Mouse (Mus musculus): ENCODE measurements at regions not wholly inside any gene's neighbourhood (a gene's known extent, or its start where the extent isn't known, plus 50 kb on each side); places are given as distances from the start of the nearest gene placed in this dataset.

GRCm38 (mm10) chr10:17650997-17651750, 71.8 kb upstream of the Cited2 start:
- no peak for DNase-seq (ENCODE audit: low read depth, low spot score)

- no peak for DNase-seq (ENCODE audit: low read depth, low spot score)
These were observed 69.7 kb upstream of the Cited2 start for GRCm38 (mm10) chr10:17653325-17653724.

GRCm38 (mm10) chr10:17653785-17654184, 69.2 kb upstream of the Cited2 start:
- no peak for DNase-seq (ENCODE audit: low read depth, low spot score)

- DNase-seq (ENCODE audit: low read depth, low spot score) = no peak
These were observed 68.6 kb upstream of the Cited2 start for GRCm38 (mm10) chr10:17654308-17654858.

- DNase-seq (ENCODE audit: low read depth, low spot score) = no peak
These were observed 67.5 kb upstream of the Cited2 start for GRCm38 (mm10) chr10:17655459-17656051.

GRCm38 (mm10) chr10:17656305-17656704, 66.7 kb upstream of the Cited2 start:
- DNase-seq (ENCODE audit: low read depth, low spot score) = no peak

- no peak for DNase-seq (ENCODE audit: low read depth, low spot score)
These were observed 66.0 kb upstream of the Cited2 start for GRCm38 (mm10) chr10:17656872-17657482.

GRCm38 (mm10) chr10:17659575-17659974, 63.4 kb upstream of the Cited2 start:
- DNase-seq (ENCODE audit: low read depth, low spot score) = no peak

- no peak for DNase-seq (ENCODE audit: low read depth, low spot score)
These were observed 62.1 kb upstream of the Cited2 start for GRCm38 (mm10) chr10:17660836-17661452.

GRCm38 (mm10) chr10:17666089-17666488, 56.9 kb upstream of the Cited2 start:
- DNase-seq (ENCODE audit: low read depth, low spot score) = no peak

GRCm38 (mm10) chr10:17669401-17669800, 53.6 kb upstream of the Cited2 start:
- DNase-seq (ENCODE audit: low read depth, low spot score) = no peak

All from retina, adult 2 months (tissue).